Mouse (Mus musculus): ENCODE results near the gene Ssu2. TPM values are rescaled to one million over a fixed set of nuclear protein-coding genes. Genes with fewer than 3 reads are reported as not detected.

Ssu2 gene
- total and polyA plus RNA-seq, 3 experiments = 1.2 to 5.5 (median 1.4) TPM

DNA sequence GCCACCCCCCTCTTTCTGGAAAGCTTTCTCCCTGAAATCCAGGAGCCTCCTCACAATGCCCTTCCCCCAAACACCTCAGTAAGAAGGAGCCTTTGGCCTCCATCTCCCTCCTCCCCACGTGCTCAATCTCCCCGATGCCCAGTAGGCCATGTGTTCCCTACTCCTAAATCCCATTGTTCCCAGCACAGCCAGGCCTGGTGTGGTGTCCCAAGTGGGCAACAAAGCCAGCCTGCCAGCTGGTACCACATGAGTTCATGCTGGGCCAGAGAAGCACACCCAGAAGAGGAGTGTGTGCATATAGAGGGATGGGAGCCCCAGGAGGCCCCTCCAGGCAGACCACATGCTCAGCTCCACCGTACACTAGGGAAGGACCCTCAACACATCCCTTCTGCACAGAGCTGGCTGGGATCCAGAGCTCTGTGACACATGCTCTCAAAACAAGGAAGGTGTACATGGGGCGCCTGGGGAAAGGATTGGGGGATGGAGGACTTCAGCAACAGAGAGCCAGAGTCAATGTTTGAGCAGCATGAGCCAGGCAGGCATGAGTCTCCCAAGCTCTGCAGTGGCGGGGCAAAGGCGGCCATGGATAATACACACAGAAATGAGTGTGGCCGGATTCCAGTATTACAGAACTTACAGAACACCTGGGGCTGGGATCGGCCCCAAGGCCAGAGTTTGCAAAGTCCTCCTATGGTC is 4.7 kb downstream of the Ssu2 start:
- Histone ChIP-seq H3K27ac (no peak overlapping the region), H3K79me2 (replicated peaks; ENCODE audit: control insufficient read depth, insufficient read depth, low read length) (no peaks in the 10 kb centered on the region), H3K9ac (ENCODE audit: low read depth, low read length) (no peak overlapping the region), H3K27me3 (ENCODE audit: control insufficient read depth, insufficient read depth, low read length) (no peaks in the 10 kb centered on the region), H3K4me3 (no peak overlapping the region), H3K36me3 (ENCODE audit: control insufficient read depth, insufficient read depth, low read length) (no peaks in the 10 kb centered on the region), H3K4me1 (ENCODE audit: control insufficient read depth, insufficient read depth, low read length) (peaks cover 3% of the 10 kb centered on the region)
- TF ChIP-seq POLR2A (IDR thresholded peaks at IDR 0.05; ENCODE audit: insufficient read depth, low read depth, low read length) = no peak
- no peak for TF ChIP-seq CTCF (IDR thresholded peaks at IDR 0.05)
- TF ChIP-seq EP300 (IDR thresholded peaks at IDR 0.05; ENCODE audit: insufficient read depth, low read depth, low read length) = no peak
- no peak for DNase-seq
- 79% methylated on average over 8 of the region's 8 CpGs for WGBS
- intact Hi-C loops (cut with DNase I) = no loop called here

DNA sequence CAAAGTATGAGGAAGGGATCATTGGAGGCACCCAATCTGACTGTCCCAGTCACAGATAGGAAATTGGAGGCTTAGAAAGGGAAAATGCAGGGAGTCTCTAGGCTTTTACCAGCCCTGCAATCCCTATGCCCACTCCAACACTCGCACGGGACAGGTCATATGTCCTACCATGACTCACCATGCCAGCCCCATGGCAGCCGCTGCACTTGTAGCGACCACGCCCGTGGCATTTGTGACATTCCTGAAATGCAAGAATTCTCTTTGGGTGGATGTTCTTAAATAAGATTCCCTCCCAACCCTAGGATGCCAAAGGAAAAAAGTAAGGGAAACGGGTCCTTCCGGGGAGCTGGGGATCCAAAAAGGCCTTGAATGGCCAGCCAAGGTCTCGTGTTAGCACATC is 8.8 kb downstream of the Ssu2 start:
- H3K27ac ChIP-seq = no peak overlapping the region
- no peaks in the 10 kb centered on the region for H3K27me3 ChIP-seq (ENCODE audit: control insufficient read depth, insufficient read depth, low read length)
- H3K4me3 ChIP-seq = no peak overlapping the region
- no peak overlapping the region for H3K9ac ChIP-seq (ENCODE audit: low read depth, low read length)
- TF ChIP-seq CTCF (IDR thresholded peaks at IDR 0.05) (no peak), POLR2A (IDR thresholded peaks at IDR 0.05; ENCODE audit: insufficient read depth, low read depth, low read length) (no peak)
- intact Hi-C loops (cut with DNase I) = no loop called here
- WGBS = 89% methylated on average over 9 of the region's 9 CpGs
- no peaks in the 10 kb centered on the region for H3K79me2 ChIP-seq (replicated peaks; ENCODE audit: control insufficient read depth, insufficient read depth, low read length)
- no peaks in the 10 kb centered on the region for H3K4me1 ChIP-seq (ENCODE audit: control insufficient read depth, insufficient read depth, low read length)
- H3K36me3 ChIP-seq (ENCODE audit: control insufficient read depth, insufficient read depth, low read length) = no peaks in the 10 kb centered on the region
- no peak for DNase-seq

DNA sequence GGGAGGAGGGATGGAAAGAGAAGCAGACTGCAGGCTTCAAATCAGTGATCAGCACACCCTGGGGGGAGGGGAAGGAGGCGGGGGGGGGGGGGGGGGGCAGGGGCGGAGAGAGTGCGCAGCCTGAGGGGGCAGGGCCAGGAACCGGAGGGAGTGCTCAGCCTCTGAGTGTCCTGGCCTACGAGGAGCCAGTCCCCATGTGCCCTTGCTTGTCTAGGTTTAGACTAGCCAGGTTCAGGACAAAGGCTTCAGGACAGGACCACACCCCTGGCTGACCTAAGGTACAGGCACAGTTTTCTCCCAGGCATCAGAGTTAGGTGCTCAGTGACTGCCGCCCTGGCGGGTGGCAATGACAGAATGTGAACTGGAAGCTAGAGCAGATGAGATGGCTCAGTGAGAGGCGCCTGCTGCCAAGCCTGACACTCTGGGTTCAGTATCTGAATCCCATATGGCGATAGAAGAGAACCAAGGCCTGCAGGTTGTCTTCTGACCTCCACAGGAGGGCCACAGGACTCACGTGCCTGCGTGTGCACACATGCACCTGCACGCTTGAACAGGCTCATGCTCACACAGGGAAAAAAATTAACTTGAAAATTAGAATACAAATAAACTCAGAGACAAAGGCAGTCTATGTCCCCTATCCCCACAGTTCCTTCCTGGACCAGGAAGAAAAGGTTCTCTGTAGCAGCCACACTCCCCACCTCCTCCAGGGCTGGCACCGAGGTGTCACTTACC is 12.0 kb downstream of the Ssu2 start:
- H3K27me3 ChIP-seq (ENCODE audit: control insufficient read depth, insufficient read depth, low read length) = no peaks in the 10 kb centered on the region
- no peaks in the 10 kb centered on the region for H3K36me3 ChIP-seq (ENCODE audit: control insufficient read depth, insufficient read depth, low read length)
- H3K9ac ChIP-seq (ENCODE audit: low read depth, low read length) = no peak overlapping the region
- H3K4me3 ChIP-seq = no peak overlapping the region
- intact Hi-C loops (cut with DNase I) = no loop called here
- DNase-seq = no peak
- no peaks in the 10 kb centered on the region for H3K79me2 ChIP-seq (replicated peaks; ENCODE audit: control insufficient read depth, insufficient read depth, low read length)
- no peak overlapping the region for H3K27ac ChIP-seq
- H3K4me1 ChIP-seq (ENCODE audit: control insufficient read depth, insufficient read depth, low read length) = no peaks in the 10 kb centered on the region
- TF ChIP-seq CTCF (IDR thresholded peaks at IDR 0.05) = no peak
- no peak for TF ChIP-seq POLR2A (IDR thresholded peaks at IDR 0.05; ENCODE audit: insufficient read depth, low read depth, low read length)
- TF ChIP-seq EP300 (IDR thresholded peaks at IDR 0.05; ENCODE audit: insufficient read depth, low read depth, low read length) = no peak
- 73% methylated on average over 10 of the region's 13 CpGs for WGBS

DNA sequence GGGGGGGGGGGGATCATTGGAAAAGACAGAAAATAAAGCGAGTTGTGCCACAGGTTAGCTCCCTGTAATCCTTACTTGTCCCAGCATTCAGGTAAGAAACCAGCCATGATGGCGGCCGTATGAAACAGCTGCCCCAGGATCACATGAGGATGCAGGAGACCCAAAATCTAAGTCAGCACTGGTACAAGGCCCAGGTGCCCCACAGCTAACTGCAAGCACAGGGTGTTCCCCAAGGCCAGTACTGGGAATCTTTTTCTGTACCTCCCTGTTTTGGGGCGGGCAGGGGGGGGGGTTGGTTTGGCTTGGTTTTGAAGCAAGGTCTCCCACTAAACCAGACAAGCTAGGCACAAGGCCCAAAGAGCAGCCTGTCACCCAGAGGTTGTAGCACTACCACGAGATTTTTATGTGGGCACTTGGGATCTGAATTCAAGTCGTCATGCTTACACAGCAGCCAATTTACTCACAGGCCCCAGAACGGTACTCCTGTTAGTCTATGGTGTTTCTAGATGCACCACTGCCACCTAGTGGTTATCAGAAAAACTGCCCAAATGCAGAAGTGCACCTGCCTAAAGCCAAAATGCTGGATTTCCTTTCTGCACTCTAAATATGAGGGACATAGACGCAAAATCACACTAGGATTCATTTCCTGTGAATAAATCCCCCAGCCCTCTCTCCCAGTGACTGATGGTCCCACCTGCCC is 13.8 kb downstream of the Ssu2 start:
- DNase-seq = peak; percentile 18 to 33
- WGBS = 45% methylated on average over 8 of the region's 8 CpGs

DNA sequence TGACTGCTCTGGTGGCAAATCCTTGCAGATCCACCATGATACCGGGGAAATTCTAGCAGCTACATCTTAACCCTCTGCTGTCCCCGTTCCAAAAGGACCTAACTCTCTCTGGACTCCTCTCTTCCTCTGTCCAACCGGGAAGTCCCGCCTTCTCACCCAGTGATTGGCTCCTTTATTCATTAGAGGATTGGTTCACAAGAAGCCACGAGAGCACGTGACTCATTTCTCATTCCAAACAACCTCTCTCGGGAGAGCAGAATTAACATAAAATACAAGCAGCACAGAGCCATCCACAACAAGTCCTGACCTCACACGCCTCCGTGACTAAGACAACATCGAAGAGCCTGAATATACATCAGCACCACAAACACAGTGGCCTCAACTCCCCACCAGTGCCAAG is 22.5 kb downstream of the Ssu2 start:
- H3K27me3 ChIP-seq (ENCODE audit: control insufficient read depth, insufficient read depth, low read length) = no peaks in the 10 kb centered on the region
- H3K27ac ChIP-seq = no peak overlapping the region
- TF ChIP-seq EP300 (IDR thresholded peaks at IDR 0.05; ENCODE audit: insufficient read depth, low read depth, low read length) = no peak
- no peak for TF ChIP-seq CTCF (IDR thresholded peaks at IDR 0.05)
- no peak for TF ChIP-seq POLR2A (IDR thresholded peaks at IDR 0.05; ENCODE audit: insufficient read depth, low read depth, low read length)
- no peak overlapping the region for H3K9ac ChIP-seq (ENCODE audit: low read depth, low read length)
- no peaks in the 10 kb centered on the region for H3K36me3 ChIP-seq (ENCODE audit: control insufficient read depth, insufficient read depth, low read length)
- intact Hi-C loops (cut with DNase I) = loop anchor here (2.0 kb wide), 1 partner anchor 42 kb away; no protein-coding TSS in a partner anchor
- H3K4me3 ChIP-seq = no peak overlapping the region
- peak in 1 of 2 experiments; percentile 23 for DNase-seq
- H3K79me2 ChIP-seq (replicated peaks; ENCODE audit: control insufficient read depth, insufficient read depth, low read length) = no peaks in the 10 kb centered on the region
- no peaks in the 10 kb centered on the region for H3K4me1 ChIP-seq (ENCODE audit: control insufficient read depth, insufficient read depth, low read length)
- 83% methylated on average over 10 of the region's 10 CpGs for WGBS

More for the DNA sequence above, 13.8 kb downstream of the Ssu2 start:
- intact Hi-C loops (cut with DNase I) = loop anchor here (1.0 kb wide), 2 partner anchors 10 to 27 kb away; no protein-coding TSS in a partner anchor
- Histone ChIP-seq H3K27ac (no peak overlapping the region), H3K4me1 (ENCODE audit: control insufficient read depth, insufficient read depth, low read length) (no peaks in the 10 kb centered on the region), H3K9ac (ENCODE audit: low read depth, low read length) (no peak overlapping the region), H3K4me3 (no peak overlapping the region), H3K27me3 (ENCODE audit: control insufficient read depth, insufficient read depth, low read length) (no peaks in the 10 kb centered on the region), H3K79me2 (replicated peaks; ENCODE audit: control insufficient read depth, insufficient read depth, low read length) (no peaks in the 10 kb centered on the region), H3K36me3 (ENCODE audit: control insufficient read depth, insufficient read depth, low read length) (no peaks in the 10 kb centered on the region)
- TF ChIP-seq EP300 (IDR thresholded peaks at IDR 0.05; ENCODE audit: insufficient read depth, low read depth, low read length) = no peak
- TF ChIP-seq CTCF (IDR thresholded peaks at IDR 0.05) = peak; percentile 98
